Mouse (Mus musculus): ENCODE results near the gene Rapgef5. TPM values are rescaled to one million over a fixed set of nuclear protein-coding genes. Genes with fewer than 3 reads are reported as not detected.

Gene Rapgef5
- polyA plus RNA-seq, 2 experiments from 2014 or later = 1.3 to 2.3 TPM

DNA sequence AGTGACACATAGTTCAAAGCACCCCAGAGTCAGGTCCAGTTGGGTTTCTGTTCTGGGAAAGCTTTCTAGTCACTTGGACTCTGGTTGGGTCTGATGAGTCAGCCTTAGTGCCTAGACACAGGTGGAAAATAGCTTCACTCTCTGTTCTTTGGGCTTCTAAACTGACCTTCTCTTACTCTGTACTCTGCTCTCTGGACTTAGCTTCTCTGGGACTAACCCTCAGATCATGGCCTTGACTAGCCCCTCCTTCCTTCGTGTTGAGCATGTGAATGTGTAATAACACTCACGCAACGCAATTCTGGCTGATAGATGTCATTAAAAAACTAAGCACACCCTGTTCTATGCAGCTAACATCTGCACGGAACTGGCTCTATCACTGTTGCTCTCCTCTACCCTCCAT is 160.0 kb downstream of the Rapgef5 start:
- no peak for ATAC-seq

DNA sequence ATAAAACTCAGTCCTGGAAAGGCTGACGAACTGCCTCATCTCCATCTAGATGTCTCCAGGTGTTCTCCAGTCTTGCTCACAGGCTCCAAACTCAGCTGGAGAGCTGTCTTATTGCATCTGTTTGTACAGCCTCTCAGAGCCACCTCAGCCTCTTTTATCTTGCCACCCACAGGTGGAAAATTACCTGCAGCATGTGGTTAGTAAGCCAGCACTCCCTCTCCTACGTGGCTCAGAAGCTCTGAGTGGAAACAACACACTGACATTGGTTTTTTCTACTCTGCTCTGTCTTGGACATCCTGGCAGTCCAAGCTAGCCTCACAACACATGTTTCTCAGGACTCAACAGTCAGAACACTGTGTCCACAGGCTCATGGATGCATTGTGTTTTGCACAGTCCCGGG is 162.6 kb downstream of the Rapgef5 start:
- peak; percentile 73 for ATAC-seq

DNA sequence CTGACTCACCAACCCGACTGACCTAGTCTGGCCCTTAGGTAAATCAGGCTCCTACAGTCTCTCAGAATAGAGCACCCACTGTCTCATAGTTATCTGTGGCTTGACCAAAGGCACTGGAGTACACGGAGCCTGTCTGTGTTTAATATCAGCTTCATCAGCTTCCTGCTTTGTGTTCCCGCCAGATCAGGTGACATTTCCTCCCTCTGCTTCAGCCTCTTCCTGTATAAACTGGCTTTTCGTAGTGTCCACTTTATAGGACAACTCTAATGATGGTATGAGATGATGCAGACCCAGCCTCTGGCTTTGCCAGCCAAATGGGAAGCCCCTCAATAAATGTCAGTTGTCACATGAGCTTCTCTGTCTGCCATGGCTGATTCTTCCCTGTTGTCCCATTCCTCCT is 163.5 kb downstream of the Rapgef5 start:
- ATAC-seq = no peak

- ATAC-seq = no peak
Measured at GRCm38 (mm10) chr12:117681273-117681672, 165.0 kb downstream of the Rapgef5 start.

- ATAC-seq = no peak
Measured at GRCm38 (mm10) chr12:117683377-117683776, 167.1 kb downstream of the Rapgef5 start.

GRCm38 (mm10) chr12:117683984-117684383 is 167.7 kb downstream of the Rapgef5 start:
- ATAC-seq = no peak

DNA sequence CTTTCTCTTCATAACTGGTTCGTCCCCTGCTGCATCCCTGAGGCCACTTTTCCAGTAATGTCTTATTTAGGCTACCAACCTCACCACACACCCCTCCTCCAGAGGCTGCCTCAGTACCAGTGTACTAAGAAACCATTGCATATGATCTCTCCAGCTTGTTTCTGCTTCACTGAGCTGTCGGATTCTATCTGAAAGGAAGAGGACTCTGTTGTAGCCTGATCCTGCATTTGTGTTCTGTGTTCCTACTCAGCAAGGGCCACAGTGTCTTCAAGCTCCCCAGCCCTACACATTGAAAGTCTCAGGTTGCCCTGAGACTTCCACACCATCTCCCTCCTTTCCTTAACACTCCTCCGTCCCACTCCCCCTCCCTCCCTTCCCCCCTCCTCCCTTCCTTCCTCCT is 168.5 kb downstream of the Rapgef5 start:
- no peak for ATAC-seq

DNA sequence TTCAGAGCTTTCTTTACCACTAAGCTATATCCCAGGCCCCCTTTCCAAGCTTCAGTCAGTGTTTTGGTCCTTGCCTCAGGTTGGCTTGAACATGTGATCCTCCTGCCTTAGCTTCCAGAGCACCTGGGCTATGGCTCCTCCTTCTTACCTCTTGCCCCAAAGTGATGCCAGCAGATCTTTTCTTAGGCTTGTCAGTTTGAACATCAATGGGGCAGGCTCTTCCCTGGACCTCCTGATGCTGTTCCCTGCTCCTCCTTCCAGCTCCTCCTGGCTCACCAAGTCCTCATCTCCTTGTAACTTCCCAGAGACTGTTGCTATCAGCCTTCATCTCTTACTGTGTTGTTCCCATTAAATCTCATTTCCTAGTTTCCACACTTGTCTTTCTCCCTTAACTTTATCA is 169.1 kb downstream of the Rapgef5 start:
- ATAC-seq = no peak

- no peak for ATAC-seq
Measured at GRCm38 (mm10) chr12:117686732-117687131, 170.5 kb downstream of the Rapgef5 start.

GRCm38 (mm10) chr12:117688655-117689548 is 172.6 kb downstream of the Rapgef5 start:
- no peak for ATAC-seq

DNA sequence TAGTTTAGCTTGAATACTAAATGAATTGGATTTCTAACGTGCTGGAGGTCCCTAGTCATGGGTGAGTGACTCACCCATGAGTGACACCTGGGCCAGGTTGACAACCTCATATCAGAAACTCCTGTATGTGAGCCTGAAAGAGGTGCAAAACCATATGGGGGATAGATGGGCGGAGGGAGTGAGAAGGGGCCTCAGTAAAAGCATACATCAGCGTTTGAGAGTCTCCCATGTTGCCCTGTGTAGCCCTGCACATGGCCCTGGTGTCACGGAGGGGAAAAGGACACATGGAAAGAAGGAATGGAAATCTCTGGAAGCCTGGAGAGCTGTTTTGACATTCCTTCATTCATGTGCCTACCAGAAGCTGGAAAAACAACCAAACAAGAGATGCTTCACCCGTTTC is 175.1 kb downstream of the Rapgef5 start:
- no peak for ATAC-seq

DNA sequence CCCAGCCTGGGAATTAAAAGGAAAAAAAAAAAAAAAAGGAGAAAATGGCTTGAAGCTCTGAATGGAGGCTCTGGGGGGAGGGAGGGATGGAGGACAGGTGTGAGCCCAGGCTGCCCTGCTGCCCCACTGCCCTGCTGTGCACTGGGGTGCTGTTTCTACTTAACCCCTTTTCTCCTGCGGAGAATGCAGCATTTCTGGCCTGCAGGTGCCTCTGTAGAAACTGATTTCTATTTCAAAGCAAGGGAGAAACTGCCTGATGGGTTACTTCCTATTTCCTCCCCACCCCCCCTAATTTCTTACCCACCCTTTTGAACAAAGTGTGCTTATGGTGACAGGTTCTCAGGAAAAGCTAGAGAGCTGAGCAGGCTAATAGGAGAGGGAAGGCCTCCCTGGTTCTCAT is 176.5 kb downstream of the Rapgef5 start:
- no peak for ATAC-seq

- ATAC-seq = peak; percentile 57
Measured at GRCm38 (mm10) chr12:117699950-117700665, 183.8 kb downstream of the Rapgef5 start.

- ATAC-seq = no peak
Measured at GRCm38 (mm10) chr12:117700927-117701326, 184.6 kb downstream of the Rapgef5 start.

GRCm38 (mm10) chr12:117702291-117702690 is 186.0 kb downstream of the Rapgef5 start:
- no peak for ATAC-seq

DNA sequence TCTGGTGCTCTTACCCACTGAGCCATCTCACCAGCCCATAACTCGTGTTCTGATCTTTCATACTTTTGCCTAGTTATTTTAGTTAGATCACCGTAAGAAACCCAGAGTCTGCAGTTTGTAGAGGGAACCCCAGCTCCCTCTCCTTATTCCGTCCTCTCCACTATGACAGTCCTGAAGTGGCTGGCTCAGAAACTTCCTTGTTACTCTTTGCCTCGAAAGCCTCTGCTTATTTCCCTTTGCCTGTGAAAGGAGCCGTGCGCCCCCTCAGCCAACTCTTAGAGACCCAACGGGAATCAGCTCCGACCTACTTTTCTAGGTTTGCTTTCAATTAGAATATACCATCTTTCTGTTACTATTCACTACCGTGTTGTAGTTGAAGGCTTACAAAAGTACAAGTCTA is 186.6 kb downstream of the Rapgef5 start:
- no peak for ATAC-seq

DNA sequence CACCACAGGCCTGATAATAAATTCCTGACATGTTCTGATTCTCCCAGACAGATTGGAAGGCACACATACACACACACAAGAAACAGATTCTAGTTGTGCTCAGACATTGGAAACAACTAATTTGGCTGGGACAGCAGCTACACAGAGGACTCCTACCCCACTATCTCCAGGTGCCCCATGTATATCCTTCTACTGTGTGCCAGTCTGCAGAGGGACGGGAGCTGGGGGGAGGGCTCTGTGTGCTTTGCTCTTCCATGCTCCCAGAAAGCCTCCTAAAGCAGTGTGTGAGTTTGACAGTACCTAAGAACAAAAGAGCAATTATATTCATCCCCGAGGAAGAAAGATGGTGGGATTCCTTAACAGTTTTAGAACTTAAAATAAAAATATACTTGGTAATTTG is 187.1 kb downstream of the Rapgef5 start:
- ATAC-seq = no peak

DNA sequence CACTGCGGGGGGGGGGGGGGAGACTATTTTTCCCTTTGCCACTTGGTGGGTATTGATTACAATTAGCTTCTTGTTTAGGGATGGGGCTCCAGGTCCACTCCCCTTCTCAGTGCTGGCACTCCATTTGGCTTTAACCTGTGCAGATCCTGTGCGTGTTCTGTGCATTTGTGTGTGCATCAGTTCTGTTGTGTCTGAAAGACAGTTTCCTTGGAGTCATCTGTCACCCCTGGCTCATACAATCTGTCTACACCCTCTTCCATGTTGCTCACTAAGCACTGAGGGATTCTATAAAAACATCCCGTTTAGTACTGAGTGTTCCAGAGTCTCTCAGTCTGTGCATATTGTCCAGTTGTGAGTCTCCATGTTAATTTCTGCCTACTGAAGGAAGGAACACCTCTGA is 189.0 kb downstream of the Rapgef5 start:
- ATAC-seq = no peak

- ATAC-seq = no peak
Measured at GRCm38 (mm10) chr12:117709280-117709679, 193.0 kb downstream of the Rapgef5 start.

GRCm38 (mm10) chr12:117712474-117712873 is 196.2 kb downstream of the Rapgef5 start:
- peak; percentile 90 for ATAC-seq

- no peak for ATAC-seq
Measured at GRCm38 (mm10) chr12:117713616-117714015, 197.3 kb downstream of the Rapgef5 start.

- ATAC-seq = no peak
Measured at GRCm38 (mm10) chr12:117720794-117721747, 204.8 kb downstream of the Rapgef5 start.

DNA sequence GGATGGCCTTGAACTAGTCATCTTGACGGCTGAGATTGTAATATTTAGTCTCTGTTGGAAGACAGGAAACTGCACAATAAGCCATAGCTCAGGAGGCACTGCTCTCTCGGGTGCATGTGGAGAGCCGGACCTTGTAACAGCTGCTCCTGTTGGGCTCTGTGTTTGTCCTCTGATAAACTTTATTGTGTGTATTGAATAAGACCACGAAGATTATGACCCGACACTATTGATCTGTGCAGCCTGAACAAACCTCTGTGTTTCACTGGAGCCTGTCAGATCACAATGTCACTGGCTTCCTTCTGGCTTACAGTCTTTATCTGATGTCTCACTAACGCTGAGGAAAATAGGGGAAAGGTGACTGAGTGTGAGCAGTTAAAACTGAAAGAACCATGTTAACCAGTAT is 205.5 kb downstream of the Rapgef5 start:
- no peak for ATAC-seq
